Mouse (Mus musculus) liver, embryonic 13.5 days (tissue): ENCODE measurements around the gene Dse. TPM values are rescaled to one million over a fixed set of nuclear protein-coding genes. Genes with fewer than 3 reads are reported as not detected.

Experiments
- ATAC-seq: fragments of 200-750 bp; cut with Nextera tagmentation; 2 replicates; pipeline ENCODE4 v1.8.0; 2017; ENCODE audit warnings: low read depth, mild to moderate bottlenecking, moderate number of reproducible peaks, moderate library complexity
- DNase-seq: peaks from one replicate; pipeline ENCODE4 v3.0.0; 2022
- H3K27ac ChIP-seq: fragments of 300-500 bp; sonication (generic); 2 replicates; pipeline ENCODE4 v1.5.1; 2015; ENCODE audit warnings: moderate library complexity, mild to moderate bottlenecking, inconsistent platforms
- H3K27me3 ChIP-seq: fragments of 300-500 bp; sonication (generic); 2 replicates; pipeline ENCODE4 v1.6.1; 2015; ENCODE audit warnings: mild to moderate bottlenecking, inconsistent platforms
- H3K36me3 ChIP-seq: fragments of 300-500 bp; sonication (generic); 2 replicates; pipeline ENCODE4 v1.6.1; 2015; ENCODE audit warnings: mild to moderate bottlenecking, inconsistent platforms
- H3K4me1 ChIP-seq: fragments of 300-500 bp; sonication (generic); replicated peaks from 2 replicates; pipeline ENCODE4 v1.6.1; 2015; ENCODE audit warnings: inconsistent platforms
- H3K4me2 ChIP-seq: fragments of 300-500 bp; sonication (generic); 2 replicates; pipeline ENCODE4 v1.6.1; 2015; ENCODE audit warnings: inconsistent platforms, mild to moderate bottlenecking, moderate library complexity
- H3K4me3 ChIP-seq: fragments of 300-500 bp; sonication (generic); replicated peaks from 2 replicates; pipeline ENCODE4 v1.5.1; 2015; ENCODE audit warnings: mild to moderate bottlenecking, inconsistent platforms
- H3K9ac ChIP-seq: fragments of 300-500 bp; sonication (generic); 2 replicates; pipeline ENCODE4 v1.6.1; 2015; ENCODE audit warnings: mild to moderate bottlenecking, inconsistent platforms
- H3K9me3 ChIP-seq: fragments of 300-500 bp; sonication (generic); replicated peaks from 2 replicates; pipeline ENCODE4 v1.6.1; 2016; ENCODE audit warnings: inconsistent platforms
- WGBS: fragments of 180-500 bp; shearing (Covaris S2); methylation state at CpG from one replicate; pipeline ENCODE4 v1.1.7; 2015; ENCODE audit not compliant: insufficient replicate concordance; 5-methylcytosine and 5-hydroxymethylcytosine counted together
- polyA plus RNA-seq: library from polyadenylated mRNA; unstranded; fragments of >200 nt; fragmentation: Nextera tagmentation; extraction: Ambion mirVana; gene quantifications from 2 replicates; pipeline ENCODE4 v1.2.1, GENCODE M21; 2015

Gene Dse
- polyA plus RNA-seq, 1 experiment from 2014 or later: 6.0 TPM

GRCm38 (mm10) chr10:34198574-34198973 lies 8.9 kb downstream of the Dse start:
- H3K36me3 ChIP-seq: no peaks in the 10 kb centered on the region
- no peak overlapping the region for H3K9ac ChIP-seq
- peak overlapping the region; percentile 39 for H3K27ac ChIP-seq
- H3K9me3 ChIP-seq: no peaks in the 10 kb centered on the region
- ATAC-seq (no peak), DNase-seq (no peak)
- H3K4me2 ChIP-seq: peak overlapping the region; percentile 8; the same call in 1 of the 2 replicates
- H3K27me3 ChIP-seq: no peaks in the 10 kb centered on the region
- peaks cover 9% of the 10 kb centered on the region; the same call in 1 of the 2 replicates for H3K4me1 ChIP-seq
- 35% methylated on average over 3 of the region's 3 CpGs for WGBS
- H3K4me3 ChIP-seq: no peak overlapping the region

GRCm38 (mm10) chr10:34198061-34198460 lies 9.5 kb downstream of the Dse start:
- peaks cover 9% of the 10 kb centered on the region; the same call in 1 of the 2 replicates for H3K4me1 ChIP-seq
- no peak overlapping the region for H3K9ac ChIP-seq
- peak overlapping the region; percentile 8; the same call in 1 of the 2 replicates for H3K4me2 ChIP-seq
- no peaks in the 10 kb centered on the region for H3K27me3 ChIP-seq
- H3K4me3 ChIP-seq: no peak overlapping the region
- H3K36me3 ChIP-seq: no peaks in the 10 kb centered on the region
- ATAC-seq (peak; percentile 74), DNase-seq (peak; percentile 2)
- H3K27ac ChIP-seq: 0 out of 2 replicates have a peak overlapping the region, but pooled peaks have one; percentile 39
- 4% methylated on average over 3 of the region's 3 CpGs for WGBS
- H3K9me3 ChIP-seq: no peaks in the 10 kb centered on the region

- Histone ChIP-seq H3K27ac (no peak overlapping the region), H3K4me1 (peaks cover 9% of the 10 kb centered on the region; the same call in 1 of the 2 replicates), H3K9ac (no peak overlapping the region), H3K4me3 (no peak overlapping the region), H3K27me3 (no peaks in the 10 kb centered on the region), H3K9me3 (no peaks in the 10 kb centered on the region), H3K4me2 (no peak overlapping the region), H3K36me3 (no peaks in the 10 kb centered on the region)
- ATAC-seq (no peak), DNase-seq (no peak)
- WGBS: 29% methylated on average over 3 of the region's 3 CpGs
Measured at GRCm38 (mm10) chr10:34197269-34197668, 10.2 kb downstream of the Dse start.

- Histone ChIP-seq H3K27me3 (no peaks in the 10 kb centered on the region), H3K4me2 (no peak overlapping the region), H3K4me3 (no peak overlapping the region), H3K4me1 (peaks cover 9% of the 10 kb centered on the region; the same call in 1 of the 2 replicates), H3K9me3 (no peaks in the 10 kb centered on the region), H3K36me3 (no peaks in the 10 kb centered on the region), H3K27ac (no peak overlapping the region), H3K9ac (no peak overlapping the region)
- ATAC-seq (no peak), DNase-seq (no peak)
- WGBS: 40% methylated on average over 2 of the region's 2 CpGs
Measured at GRCm38 (mm10) chr10:34194957-34195356, 12.6 kb downstream of the Dse start.

GRCm38 (mm10) chr10:34194503-34194902 lies 13.0 kb downstream of the Dse start:
- no peak overlapping the region for H3K4me3 ChIP-seq
- peaks cover 9% of the 10 kb centered on the region; the same call in 1 of the 2 replicates for H3K4me1 ChIP-seq
- H3K27ac ChIP-seq: no peak overlapping the region
- no peaks in the 10 kb centered on the region for H3K9me3 ChIP-seq
- no peak overlapping the region for H3K4me2 ChIP-seq
- ATAC-seq (no peak), DNase-seq (no peak)
- H3K9ac ChIP-seq: no peak overlapping the region
- WGBS: 71% methylated on average over 5 of the region's 5 CpGs
- no peaks in the 10 kb centered on the region for H3K36me3 ChIP-seq
- no peaks in the 10 kb centered on the region for H3K27me3 ChIP-seq

GRCm38 (mm10) chr10:34186571-34187260 lies 20.8 kb downstream of the Dse start:
- DNase-seq: no peak

GRCm38 (mm10) chr10:34185556-34185955 lies 22.0 kb downstream of the Dse start:
- WGBS: 59% methylated on average over 4 of the region's 4 CpGs
- Histone ChIP-seq H3K4me2 (no peak overlapping the region), H3K4me3 (no peak overlapping the region), H3K9me3 (no peaks in the 10 kb centered on the region), H3K4me1 (no peaks in the 10 kb centered on the region), H3K27ac (no peak overlapping the region), H3K9ac (no peak overlapping the region), H3K27me3 (no peaks in the 10 kb centered on the region), H3K36me3 (no peaks in the 10 kb centered on the region)
- DNase-seq (no peak), ATAC-seq (no peak)

More at GRCm38 (mm10) chr10:34186571-34187260, 20.8 kb downstream of the Dse start:
- Histone ChIP-seq H3K9me3 (no peaks in the 10 kb centered on the region), H3K27ac (no peak overlapping the region), H3K36me3 (no peaks in the 10 kb centered on the region), H3K4me2 (no peak overlapping the region), H3K4me1 (no peaks in the 10 kb centered on the region), H3K27me3 (no peaks in the 10 kb centered on the region), H3K9ac (no peak overlapping the region), H3K4me3 (no peak overlapping the region)
- no peak for ATAC-seq
- 64% methylated on average over 10 of the region's 10 CpGs for WGBS

- Histone ChIP-seq H3K4me2 (no peak overlapping the region), H3K9me3 (no peaks in the 10 kb centered on the region), H3K4me3 (no peak overlapping the region), H3K27ac (no peak overlapping the region), H3K36me3 (no peaks in the 10 kb centered on the region), H3K4me1 (no peaks in the 10 kb centered on the region), H3K9ac (no peak overlapping the region), H3K27me3 (no peaks in the 10 kb centered on the region)
- DNase-seq (no peak), ATAC-seq (no peak)
- WGBS: 60% methylated on average over 1 of the region's 1 CpGs
Measured at GRCm38 (mm10) chr10:34184956-34185355, 22.6 kb downstream of the Dse start.

GRCm38 (mm10) chr10:34183731-34184130 lies 23.8 kb downstream of the Dse start:
- DNase-seq: no peak
- H3K9ac ChIP-seq: no peak overlapping the region
- no peak for ATAC-seq
- H3K27ac ChIP-seq: no peak overlapping the region
- H3K4me1 ChIP-seq: no peaks in the 10 kb centered on the region
- H3K9me3 ChIP-seq: no peaks in the 10 kb centered on the region
- H3K4me3 ChIP-seq: no peak overlapping the region
- no peak overlapping the region for H3K4me2 ChIP-seq
- H3K27me3 ChIP-seq: no peaks in the 10 kb centered on the region
- H3K36me3 ChIP-seq: no peaks in the 10 kb centered on the region
- 72% methylated on average over 7 of the region's 7 CpGs for WGBS

GRCm38 (mm10) chr10:34175870-34176606 lies 31.5 kb downstream of the Dse start:
- no peak overlapping the region for H3K4me3 ChIP-seq
- H3K27ac ChIP-seq: no peak overlapping the region
- ATAC-seq (no peak), DNase-seq (no peak)
- no peaks in the 10 kb centered on the region for H3K27me3 ChIP-seq
- H3K4me2 ChIP-seq: no peak overlapping the region
- H3K9me3 ChIP-seq: no peaks in the 10 kb centered on the region
- no peak overlapping the region for H3K9ac ChIP-seq
- 30% methylated on average over 8 of the region's 8 CpGs for WGBS
- no peaks in the 10 kb centered on the region for H3K36me3 ChIP-seq
- peaks cover 10% of the 10 kb centered on the region for H3K4me1 ChIP-seq

GRCm38 (mm10) chr10:34172663-34173282 lies 34.7 kb downstream of the Dse start:
- H3K4me1 ChIP-seq: peaks cover 10% of the 10 kb centered on the region
- H3K9me3 ChIP-seq: no peaks in the 10 kb centered on the region
- no peak overlapping the region for H3K27ac ChIP-seq
- H3K9ac ChIP-seq: no peak overlapping the region
- ATAC-seq (no peak), DNase-seq (no peak)
- no peak overlapping the region for H3K4me3 ChIP-seq
- WGBS: 40% methylated on average over 4 of the region's 4 CpGs
- H3K4me2 ChIP-seq: no peak overlapping the region
- H3K27me3 ChIP-seq: no peaks in the 10 kb centered on the region
- no peaks in the 10 kb centered on the region for H3K36me3 ChIP-seq
